In the genomic region with DNA sequence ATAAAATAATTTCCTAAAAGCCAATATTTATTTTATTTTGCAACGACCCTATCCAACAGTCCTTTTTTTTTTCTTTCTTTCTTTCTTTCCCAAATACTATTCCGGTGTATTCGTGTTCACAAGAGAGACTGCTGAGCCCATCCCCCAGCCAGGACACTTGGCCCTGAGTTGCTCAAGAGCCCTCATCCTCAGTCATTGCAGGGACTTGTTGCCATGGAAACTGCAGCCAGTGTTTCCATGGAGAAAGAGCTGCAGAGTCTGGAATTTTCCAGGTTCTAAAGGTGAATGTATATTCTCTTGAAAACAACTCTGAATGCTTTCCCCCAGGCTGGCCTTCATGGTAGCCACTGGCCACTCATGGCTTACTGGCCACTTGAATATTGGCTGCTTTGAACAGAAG, we compare ENCODE assay signal across 9 mouse cellular contexts.
DNase-seq lines count a peak whose midpoint lies in the region; ATAC-seq lines count a peak whose summit lies in the region.
"Had no signal": no experiment of that assay in that cellular context is flagged by ENCODE, and none has a peak within 500 bp of the region (broad histone marks: within the 10 kb centered on the region; RNA-seq: fewer than 3 reads in every experiment).

No protein-coding gene starts in this region.

- peak; percentile 77 for ATAC-seq in forebrain, embryonic 16.5 days
- ATAC-seq in neural tube, embryonic 13.5 days (ENCODE audit: low read depth), result peak; percentile 91
- ATAC-seq in megakaryocyte, adult 5-6 weeks (ENCODE audit: poor library complexity, severe bottlenecking), result no peak

- H3K4me2 ChIP-seq in forebrain, embryonic 16.5 days (ENCODE audit: low read length), result no peak overlapping the region
- no peak overlapping the region for H3K4me2 ChIP-seq in neural tube, embryonic 13.5 days

- H3K4me1 ChIP-seq in forebrain, embryonic 16.5 days (replicated peaks; ENCODE audit: control insufficient read depth, insufficient read depth, low read length), result peaks cover 14% of the 10 kb centered on the region
- H3K4me1 ChIP-seq in neural tube, embryonic 13.5 days (replicated peaks), result peaks cover 30% of the 10 kb centered on the region

- WGBS in forebrain, embryonic 16.5 days, result 7% methylated on average over 3 of the region's 3 CpGs
- WGBS in neural tube, embryonic 13.5 days, result 19% methylated on average over 3 of the region's 3 CpGs

- DNase-seq in brain, embryonic 18.5 days (ENCODE audit: low read depth, low spot score), result peak; percentile 67
- peak; percentile 23 to 32 for DNase-seq in layer of hippocampus, postnatal 36 days
- DNase-seq in spleen, postnatal 14 days (ENCODE audit: low spot score in 2 of 2), result no peak
- no peak for DNase-seq in urinary bladder, adult 2 months (ENCODE audit: low spot score)
- no peak for DNase-seq in thymus, postnatal 10 days (ENCODE audit: low spot score in 2 of 2)

- no peaks in the 10 kb centered on the region for H3K36me3 ChIP-seq in forebrain, embryonic 16.5 days (ENCODE audit: control insufficient read depth, insufficient read depth)
- no peaks in the 10 kb centered on the region for H3K36me3 ChIP-seq in neural tube, embryonic 13.5 days

- H3K4me3 ChIP-seq in forebrain, embryonic 16.5 days (replicated peaks; ENCODE audit: low read length), result no peak overlapping the region
- H3K4me3 ChIP-seq in neural tube, embryonic 13.5 days, result no peak overlapping the region

- no peak overlapping the region for H3K9ac ChIP-seq in forebrain, embryonic 16.5 days (replicated peaks; ENCODE audit: low read depth, low read length)
- H3K9ac ChIP-seq in neural tube, embryonic 13.5 days, result no peak overlapping the region
- H3K9ac ChIP-seq: liver, embryonic 14.5 days had no signal

- H3K27ac ChIP-seq in forebrain, embryonic 16.5 days (ENCODE audit: low read length), result no peak overlapping the region
- no peak overlapping the region for H3K27ac ChIP-seq in neural tube, embryonic 13.5 days (replicated peaks)
- H3K27ac ChIP-seq: liver, embryonic 14.5 days had no signal

- H3K27me3 ChIP-seq in forebrain, embryonic 16.5 days (replicated peaks; ENCODE audit: control insufficient read depth, insufficient read depth, low read length), result no peaks in the 10 kb centered on the region
- no peaks in the 10 kb centered on the region for H3K27me3 ChIP-seq in neural tube, embryonic 13.5 days

- no peaks in the 10 kb centered on the region for H3K9me3 ChIP-seq in forebrain, embryonic 16.5 days (ENCODE audit: control insufficient read depth, low read length)
- no peaks in the 10 kb centered on the region for H3K9me3 ChIP-seq in neural tube, embryonic 13.5 days

Comparison
In these comparisons a context has a peak if more than half of its experiments do, and no peak if none do; other contexts are left out.
1. DNase-seq: peak in brain, embryonic 18.5 days (single experiment) and layer of hippocampus, postnatal 36 days (2 of 2); none in spleen, postnatal 14 days (0 of 2), urinary bladder, adult 2 months (single experiment) and thymus, postnatal 10 days (0 of 2).